Mouse (Mus musculus) small intestine, adult 2 months (tissue): ENCODE measurements around the gene Arhgap42. TPM values are rescaled to one million over a fixed set of nuclear protein-coding genes. Genes with fewer than 3 reads are reported as not detected.

Source experiments
- H3K27ac ChIP-seq: fragments of 200-500 bp; 2 replicates; pipeline ENCODE4 v1.5.1; 2012; ENCODE audit warnings: low read depth, low read length, control low read depth, inconsistent platforms; ENCODE audit not compliant: insufficient read depth
- H3K27me3 ChIP-seq: fragments of 200-500 bp; 2 replicates; pipeline ENCODE4 v1.6.1; 2012; ENCODE audit warnings: mild to moderate bottlenecking, moderate library complexity, low read length, inconsistent platforms; ENCODE audit not compliant: control insufficient read depth, insufficient read depth
- H3K36me3 ChIP-seq: fragments of 200-500 bp; 2 replicates; pipeline ENCODE4 v1.6.1; 2012; ENCODE audit warnings: mild to moderate bottlenecking, low read length, control low read depth, inconsistent platforms; ENCODE audit not compliant: control insufficient read depth, insufficient read depth
- H3K4me1 ChIP-seq: fragments of 200-500 bp; 2 replicates; pipeline ENCODE4 v1.6.1; 2012; ENCODE audit warnings: low read length, inconsistent platforms, mixed read lengths; ENCODE audit not compliant: control insufficient read depth, insufficient read depth, insufficient read length
- H3K4me3 ChIP-seq: fragments of 200-500 bp; 2 replicates; pipeline ENCODE4 v1.5.1; 2012; ENCODE audit warnings: low read depth, mild to moderate bottlenecking, control low read depth, inconsistent platforms, low read length, moderate library complexity
- CTCF ChIP-seq: fragments of 200-500 bp; IDR thresholded peaks from 2 replicates; pipeline ENCODE4 v1.5.1; 2012; ENCODE audit warnings: low read depth, mild to moderate bottlenecking, control low read depth, inconsistent platforms, low read length, moderate library complexity, mixed read lengths; ENCODE audit not compliant: insufficient replicate concordance, insufficient read length; ENCODE audit errors: extremely low read depth
- POLR2A ChIP-seq: fragments of 200-500 bp; IDR thresholded peaks from 2 replicates; pipeline ENCODE4 v1.6.1; 2012; ENCODE audit warnings: low read depth, mild to moderate bottlenecking, control low read depth, inconsistent platforms, low read length, moderate library complexity
- WGBS: fragments of 180-500 bp; shearing (Covaris S2); methylation state at CpG from one replicate; pipeline ENCODE4 v1.1.7; 2018; 5-methylcytosine and 5-hydroxymethylcytosine counted together
- polyA plus RNA-seq: library from polyadenylated mRNA; depleted of rRNA; stranded (reverse); fragments of >200 nt; gene quantifications from 2 replicates; pipeline ENCODE4 v1.2.3, GENCODE M21; 2012

Gene Arhgap42
- polyA plus RNA-seq, 1 experiment, result 39.2 TPM

- TF ChIP-seq CTCF (no peak), POLR2A (no peak)
- Histone ChIP-seq H3K27ac (no peak overlapping the region), H3K4me1 (no peaks in the 10 kb centered on the region), H3K36me3 (no peaks in the 10 kb centered on the region), H3K4me3 (no peak overlapping the region), H3K27me3 (no peaks in the 10 kb centered on the region)
- WGBS, result 33% methylated on average over 7 of the region's 7 CpGs
Observed at GRCm38 (mm10) chr9:8970240-8970639, 268.7 kb downstream of the Arhgap42 start.

GRCm38 (mm10) chr9:8964512-8965133, 274.3 kb downstream of the Arhgap42 start:
- WGBS, result 45% methylated on average over 8 of the region's 8 CpGs
- TF ChIP-seq POLR2A (no peak), CTCF (no peak)
- no peak overlapping the region for H3K27ac ChIP-seq
- no peaks in the 10 kb centered on the region for H3K36me3 ChIP-seq
- H3K4me3 ChIP-seq, result no peak overlapping the region
- H3K4me1 ChIP-seq, result no peaks in the 10 kb centered on the region
- H3K27me3 ChIP-seq, result no peaks in the 10 kb centered on the region

GRCm38 (mm10) chr9:8953306-8953705, 285.6 kb downstream of the Arhgap42 start:
- Histone ChIP-seq H3K4me1 (no peaks in the 10 kb centered on the region), H3K4me3 (no peak overlapping the region), H3K27ac (no peak overlapping the region), H3K36me3 (no peaks in the 10 kb centered on the region), H3K27me3 (no peaks in the 10 kb centered on the region)
- no peak for TF ChIP-seq POLR2A
- TF ChIP-seq CTCF, result no peak
